Comparison of ENCODE assay signal across 8 mouse cellular contexts in the genomic region with DNA sequence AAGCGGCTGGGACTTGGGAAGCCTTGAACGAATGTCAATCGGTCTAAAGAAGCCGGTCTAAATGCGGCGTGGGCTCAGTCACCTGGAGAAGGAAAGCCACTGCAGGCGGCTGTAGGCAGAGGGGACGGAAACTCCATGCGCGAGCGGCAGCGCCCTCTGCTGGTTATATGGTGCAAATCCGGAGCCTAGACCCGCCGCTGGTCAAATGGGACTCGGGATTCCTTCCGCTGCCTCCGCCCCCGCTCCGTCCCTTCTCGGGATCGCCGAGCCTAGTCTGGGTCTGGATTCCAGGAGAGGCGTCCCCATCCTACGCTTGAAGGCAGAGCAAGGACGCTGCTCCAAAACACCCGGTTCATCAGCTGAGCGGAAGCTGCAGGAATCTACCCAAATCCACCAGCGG. TPM values are rescaled to one million over a fixed set of nuclear protein-coding genes. Genes with fewer than 3 reads are reported as not detected.
DNase-seq lines count a peak whose midpoint lies in the region; ATAC-seq lines count a peak whose summit lies in the region.

No protein-coding gene starts in this region.

- no peaks in the 10 kb centered on the region for H3K9me3 ChIP-seq in embryonic facial prominence, embryonic 13.5 days
- no peaks in the 10 kb centered on the region for H3K9me3 ChIP-seq in limb, embryonic 12.5 days
- no peaks in the 10 kb centered on the region for H3K9me3 ChIP-seq in midbrain, embryonic 14.5 days (ENCODE audit: control insufficient read depth, low read length)

- H3K9ac ChIP-seq in embryonic facial prominence, embryonic 13.5 days, result peak overlapping the region; percentile 73
- H3K9ac ChIP-seq in limb, embryonic 12.5 days (replicated peaks), result peak overlapping the region; percentile 40; the same call in 1 of the 2 replicates
- peak overlapping the region; percentile 80 for H3K9ac ChIP-seq in midbrain, embryonic 14.5 days (replicated peaks; ENCODE audit: low read length)

- DNase-seq in 3T3-L1 (ENCODE audit: low read depth, low spot score), result peak; percentile 97
- peak; percentile 93 to 95 for DNase-seq in adrenal gland, postnatal 36 days
- peak; percentile 93 for DNase-seq in heart, adult 8-10 months (ENCODE audit: low spot score)
- DNase-seq in kidney, adult 8-10 months, result peak; percentile 86 to 92
- DNase-seq in midbrain, embryonic 14.5 days, result peak; percentile 96
- DNase-seq in spleen, adult 12 weeks (ENCODE audit: low spot score), result peak; percentile 51

- H3K4me2 ChIP-seq in embryonic facial prominence, embryonic 13.5 days, result peak overlapping the region; percentile 99
- peak overlapping the region; percentile 93 for H3K4me2 ChIP-seq in limb, embryonic 12.5 days
- H3K4me2 ChIP-seq in midbrain, embryonic 14.5 days (ENCODE audit: low read length), result peak overlapping the region; percentile 87

- H3K4me3 ChIP-seq in embryonic facial prominence, embryonic 13.5 days, result peak overlapping the region; percentile 66
- peak overlapping the region; percentile 63 for H3K4me3 ChIP-seq in limb, embryonic 12.5 days (replicated peaks)
- H3K4me3 ChIP-seq in midbrain, embryonic 14.5 days (replicated peaks; ENCODE audit: low read depth, low read length), result peak overlapping the region; percentile 66

- WGBS in embryonic facial prominence, embryonic 13.5 days, result under 1% methylated on average over 29 of the region's 29 CpGs
- WGBS in limb, embryonic 12.5 days, result under 1% methylated on average over 29 of the region's 29 CpGs
- WGBS in midbrain, embryonic 14.5 days, result under 1% methylated on average over 29 of the region's 29 CpGs

- no peaks in the 10 kb centered on the region for H3K36me3 ChIP-seq in embryonic facial prominence, embryonic 13.5 days
- H3K36me3 ChIP-seq in limb, embryonic 12.5 days, result no peaks in the 10 kb centered on the region
- no peaks in the 10 kb centered on the region for H3K36me3 ChIP-seq in midbrain, embryonic 14.5 days (ENCODE audit: control insufficient read depth, insufficient read depth, low read length)

- H3K27ac ChIP-seq in embryonic facial prominence, embryonic 13.5 days, result no peak overlapping the region
- H3K27ac ChIP-seq in limb, embryonic 12.5 days, result no peak overlapping the region
- 0 out of 2 replicates have a peak overlapping the region, but pooled peaks have one; percentile 88 for H3K27ac ChIP-seq in midbrain, embryonic 14.5 days (replicated peaks; ENCODE audit: low read depth, low read length)

- peaks cover 37% of the 10 kb centered on the region for H3K27me3 ChIP-seq in embryonic facial prominence, embryonic 13.5 days
- peaks cover 38% of the 10 kb centered on the region for H3K27me3 ChIP-seq in limb, embryonic 12.5 days
- H3K27me3 ChIP-seq in midbrain, embryonic 14.5 days (ENCODE audit: control insufficient read depth, insufficient read depth, low read length), result peaks cover 30% of the 10 kb centered on the region

- H3K4me1 ChIP-seq in embryonic facial prominence, embryonic 13.5 days, result peaks cover 44% of the 10 kb centered on the region
- peaks cover 32% of the 10 kb centered on the region for H3K4me1 ChIP-seq in limb, embryonic 12.5 days (replicated peaks)
- H3K4me1 ChIP-seq in midbrain, embryonic 14.5 days (ENCODE audit: control insufficient read depth, insufficient read depth, low read length), result peaks cover 14% of the 10 kb centered on the region

- ATAC-seq in embryonic facial prominence, embryonic 13.5 days (ENCODE audit: insufficient number of reproducible peaks, insufficient read depth, low FRiP score, low TSS enrichment, low read depth), result no peak
- ATAC-seq in limb, embryonic 12.5 days (ENCODE audit: insufficient number of reproducible peaks, insufficient read depth, low FRiP score, low TSS enrichment, low read depth), result peak; percentile 49
- ATAC-seq in midbrain, embryonic 14.5 days (ENCODE audit: low FRiP score, low TSS enrichment), result peak; percentile 70

RNA-seq across cellular contexts. Expression of a gene that starts 34.2 kb away (rescaled TPM):
- 10 to 100 TPM in 1 of 2 experiments, 1 to 10 TPM in 1; 6.2 to 30.5 TPM for total RNA-seq in adrenal gland, postnatal 36 days (2021)
- polyA plus RNA-seq in embryonic facial prominence, embryonic 13.5 days (2015; fragmentation: Nextera tagmentation; extraction: Ambion mirVana), result 11.6 and 13.4 TPM in 2 replicates
- 1 to 10 TPM; 2.5 to 4.0 (median 3.1) TPM for total RNA-seq in heart, adult 8-10 months (2022)
- 1.3 and 2.6 TPM in 2 replicates for polyA plus RNA-seq in limb, embryonic 12.5 days (2016; fragmentation: Nextera tagmentation; extraction: Ambion mirVana)
- polyA plus RNA-seq in midbrain, embryonic 14.5 days (2014; fragmentation: Nextera tagmentation; extraction: Ambion mirVana), result 0.69 and 2.0 TPM in 2 replicates

RNA-seq across cellular contexts. Expression of a gene that starts 34.4 kb away (rescaled TPM):
- 10 to 100 TPM; 60.6 to 74.1 TPM for total RNA-seq in adrenal gland, postnatal 36 days (2021)
- 46.5 and 49.6 TPM in 2 replicates for polyA plus RNA-seq in embryonic facial prominence, embryonic 13.5 days (2015; fragmentation: Nextera tagmentation; extraction: Ambion mirVana)
- total RNA-seq in heart, adult 8-10 months (2022), result 10 to 100 TPM; 24.3 to 30.5 (median 28.2) TPM
- polyA plus RNA-seq in limb, embryonic 12.5 days (2016; fragmentation: Nextera tagmentation; extraction: Ambion mirVana), result 34.2 and 43.6 TPM in 2 replicates
- 32.3 and 35.4 TPM in 2 replicates for polyA plus RNA-seq in midbrain, embryonic 14.5 days (2014; fragmentation: Nextera tagmentation; extraction: Ambion mirVana)
